In the genomic region with DNA sequence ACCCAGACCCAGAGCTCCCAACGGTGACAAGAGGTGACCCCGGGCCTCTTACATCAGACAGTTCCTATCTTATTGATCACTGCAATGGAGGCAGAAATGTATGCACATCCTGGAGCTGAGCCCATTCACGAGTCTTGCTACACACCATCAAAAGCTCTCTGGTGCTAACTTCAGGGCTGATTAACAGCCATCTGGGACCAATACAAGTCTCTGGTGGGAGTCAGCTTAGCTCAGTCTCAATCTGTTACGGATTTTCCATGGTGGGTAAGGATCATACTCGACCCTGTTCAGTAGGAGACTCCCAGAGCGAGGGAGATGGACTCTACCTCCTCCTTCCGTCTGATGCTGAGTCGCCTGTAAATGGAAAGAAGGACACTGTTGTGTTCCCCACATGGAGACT, we compare ENCODE assay signal across 15 mouse cellular contexts. TPM values are rescaled to one million over a fixed set of nuclear protein-coding genes. Genes with fewer than 3 reads are reported as not detected.
DNase-seq lines count a peak whose midpoint lies in the region; ATAC-seq and TF ChIP-seq lines count a peak whose summit lies in the region.
"Had no signal": no experiment of that assay in that cellular context is flagged by ENCODE, and none has a peak within 500 bp of the region (broad histone marks: within the 10 kb centered on the region; RNA-seq: fewer than 3 reads in every experiment).

No protein-coding gene starts in this region.

- H3K9me3 ChIP-seq in hindbrain, embryonic 12.5 days (replicated peaks): no peaks in the 10 kb centered on the region
- H3K9me3 ChIP-seq in hindbrain, embryonic 11.5 days (ENCODE audit: control insufficient read depth, low read length): no peaks in the 10 kb centered on the region
- H3K9me3 ChIP-seq in lung, embryonic 14.5 days (ENCODE audit: low read depth, low read length): no peaks in the 10 kb centered on the region
- H3K9me3 ChIP-seq in embryonic facial prominence, embryonic 15.5 days (replicated peaks): no peaks in the 10 kb centered on the region
- H3K9me3 ChIP-seq in stomach, embryonic 14.5 days (ENCODE audit: control insufficient read depth, low read depth, low read length): no peaks in the 10 kb centered on the region
- H3K9me3 ChIP-seq: midbrain, embryonic 12.5 days; neural tube, embryonic 12.5 days had no signal

- H3K27me3 ChIP-seq in hindbrain, embryonic 12.5 days: no peaks in the 10 kb centered on the region
- no peaks in the 10 kb centered on the region for H3K27me3 ChIP-seq in hindbrain, embryonic 11.5 days (ENCODE audit: control insufficient read depth, insufficient read depth, low read length)
- no peaks in the 10 kb centered on the region for H3K27me3 ChIP-seq in lung, embryonic 14.5 days (ENCODE audit: insufficient read depth, low read length)
- H3K27me3 ChIP-seq in embryonic facial prominence, embryonic 15.5 days: no peaks in the 10 kb centered on the region
- no peaks in the 10 kb centered on the region for H3K27me3 ChIP-seq in stomach, embryonic 14.5 days (ENCODE audit: control insufficient read depth, insufficient read depth, low read length)
- H3K27me3 ChIP-seq: midbrain, embryonic 12.5 days; neural tube, embryonic 12.5 days had no signal

- no peak overlapping the region for H3K4me2 ChIP-seq in hindbrain, embryonic 12.5 days (replicated peaks)
- H3K4me2 ChIP-seq in hindbrain, embryonic 11.5 days (replicated peaks; ENCODE audit: low read depth, low read length): no peak overlapping the region
- 0 out of 2 replicates have a peak overlapping the region, but pooled peaks have one; percentile 14 for H3K4me2 ChIP-seq in lung, embryonic 14.5 days
- H3K4me2 ChIP-seq in embryonic facial prominence, embryonic 15.5 days (replicated peaks): 0 out of 2 replicates have a peak overlapping the region, but pooled peaks have one; percentile 6
- H3K4me2 ChIP-seq in stomach, embryonic 14.5 days (replicated peaks; ENCODE audit: low read depth, low read length): 0 out of 2 replicates have a peak overlapping the region, but pooled peaks have one; percentile 5
- H3K4me2 ChIP-seq: midbrain, embryonic 12.5 days; neural tube, embryonic 12.5 days had no signal

- peaks cover 9% of the 10 kb centered on the region; the same call in 1 of the 2 replicates for H3K4me1 ChIP-seq in hindbrain, embryonic 12.5 days
- H3K4me1 ChIP-seq in hindbrain, embryonic 11.5 days (replicated peaks; ENCODE audit: control insufficient read depth, insufficient read depth, low read length): no peaks in the 10 kb centered on the region
- H3K4me1 ChIP-seq in lung, embryonic 14.5 days (ENCODE audit: insufficient read depth): 0 out of 2 replicates have a peak, but pooled peaks cover 6% of the 10 kb centered on the region
- H3K4me1 ChIP-seq in embryonic facial prominence, embryonic 15.5 days: peaks cover 22% of the 10 kb centered on the region
- H3K4me1 ChIP-seq in stomach, embryonic 14.5 days (ENCODE audit: control insufficient read depth, insufficient read depth, low read length): peaks cover 19% of the 10 kb centered on the region

- no peak for ATAC-seq in hindbrain, embryonic 12.5 days (ENCODE audit: low FRiP score)
- ATAC-seq in hindbrain, embryonic 11.5 days (ENCODE audit: low FRiP score): no peak
- ATAC-seq in lung, embryonic 14.5 days (ENCODE audit: insufficient read depth): 0 out of 2 replicates have a peak, but pooled peaks have one; percentile 1
- ATAC-seq in embryonic facial prominence, embryonic 15.5 days (ENCODE audit: insufficient number of reproducible peaks, low FRiP score, low TSS enrichment, low read depth): peak; percentile 64; the same call in 1 of the 2 replicates
- 0 out of 2 replicates have a peak, but pooled peaks have one; percentile 7 for ATAC-seq in stomach, embryonic 14.5 days (ENCODE audit: insufficient number of reproducible peaks, insufficient read depth, low FRiP score, low read depth)
- ATAC-seq: inflammation-experienced regulatory T-cells, adult 6 months had no signal

- TF ChIP-seq CTCF in lung, embryonic 14.5 days (IDR thresholded peaks at IDR 0.05; ENCODE audit: low read depth): no peak

- DNase-seq in hindbrain, embryonic 11.5 days (ENCODE audit: low spot score): no peak
- DNase-seq in lung, embryonic 14.5 days: no peak
- DNase-seq in lung, postnatal 36 days: no peak
- DNase-seq in adrenal gland, adult (ENCODE audit: inconsistent age in 2 of 2, low spot score in 1 of 2): no peak
- DNase-seq: adrenal gland, adult 8-10 months; cerebellum, postnatal 14 days; gastrocnemius, postnatal 25 days; thymus, postnatal 4 days had no signal

- H3K27ac ChIP-seq in hindbrain, embryonic 12.5 days: peak overlapping the region; percentile 48; the same call in 1 of the 2 replicates
- H3K27ac ChIP-seq in hindbrain, embryonic 11.5 days (ENCODE audit: low read depth, low read length): no peak overlapping the region
- peak overlapping the region; percentile 85 for H3K27ac ChIP-seq in lung, embryonic 14.5 days (ENCODE audit: low read depth)
- H3K27ac ChIP-seq in embryonic facial prominence, embryonic 15.5 days (replicated peaks): peak overlapping the region; percentile 81
- peak overlapping the region; percentile 85 for H3K27ac ChIP-seq in stomach, embryonic 14.5 days (ENCODE audit: low read length)
- H3K27ac ChIP-seq: liver, embryonic 14.5 days; midbrain, embryonic 12.5 days; neural tube, embryonic 12.5 days had no signal

- no peak overlapping the region for H3K4me3 ChIP-seq in hindbrain, embryonic 12.5 days
- H3K4me3 ChIP-seq in hindbrain, embryonic 11.5 days (ENCODE audit: low read depth, low read length): no peak overlapping the region
- H3K4me3 ChIP-seq in lung, embryonic 14.5 days (ENCODE audit: low read depth, low read length): no peak overlapping the region
- no peak overlapping the region for H3K4me3 ChIP-seq in embryonic facial prominence, embryonic 15.5 days (replicated peaks)
- no peak overlapping the region for H3K4me3 ChIP-seq in stomach, embryonic 14.5 days (ENCODE audit: low read depth, low read length)
- H3K4me3 ChIP-seq: midbrain, embryonic 12.5 days; neural tube, embryonic 12.5 days had no signal

- H3K9ac ChIP-seq in hindbrain, embryonic 12.5 days: no peak overlapping the region
- H3K9ac ChIP-seq in hindbrain, embryonic 11.5 days (ENCODE audit: low read depth, low read length): no peak overlapping the region
- H3K9ac ChIP-seq in lung, embryonic 14.5 days: no peak overlapping the region
- no peak overlapping the region for H3K9ac ChIP-seq in embryonic facial prominence, embryonic 15.5 days
- no peak overlapping the region for H3K9ac ChIP-seq in stomach, embryonic 14.5 days (replicated peaks; ENCODE audit: low read depth, low read length)
- H3K9ac ChIP-seq: liver, embryonic 14.5 days; midbrain, embryonic 12.5 days; neural tube, embryonic 12.5 days had no signal

- WGBS in hindbrain, embryonic 12.5 days: 69% methylated on average over 8 of the region's 8 CpGs
- WGBS in hindbrain, embryonic 11.5 days: 68% methylated on average over 8 of the region's 8 CpGs
- 56% methylated on average over 8 of the region's 8 CpGs for WGBS in lung, embryonic 14.5 days
- WGBS in embryonic facial prominence, embryonic 15.5 days: 26% methylated on average over 8 of the region's 8 CpGs
- 62% methylated on average over 8 of the region's 8 CpGs for WGBS in stomach, embryonic 14.5 days

- no peaks in the 10 kb centered on the region for H3K36me3 ChIP-seq in hindbrain, embryonic 12.5 days
- no peaks in the 10 kb centered on the region for H3K36me3 ChIP-seq in hindbrain, embryonic 11.5 days (ENCODE audit: control insufficient read depth, insufficient read depth, low read length)
- no peaks in the 10 kb centered on the region for H3K36me3 ChIP-seq in lung, embryonic 14.5 days (ENCODE audit: insufficient read depth)
- H3K36me3 ChIP-seq in embryonic facial prominence, embryonic 15.5 days: no peaks in the 10 kb centered on the region
- no peaks in the 10 kb centered on the region for H3K36me3 ChIP-seq in stomach, embryonic 14.5 days (ENCODE audit: control insufficient read depth, insufficient read depth, low read length)
- H3K36me3 ChIP-seq: midbrain, embryonic 12.5 days; neural tube, embryonic 12.5 days had no signal

RNA-seq across cellular contexts. Expression of a gene that starts 22.6 kb away (rescaled TPM):
- 42.8 and 43.1 TPM in 2 replicates for polyA plus RNA-seq in hindbrain, embryonic 12.5 days (2016; fragmentation: Nextera tagmentation; extraction: Ambion mirVana)
- polyA plus RNA-seq in hindbrain, embryonic 11.5 days (2014; fragmentation: Nextera tagmentation; extraction: Ambion mirVana): 33.8 and 39.4 TPM in 2 replicates
- 37.2 and 39.9 TPM in 2 replicates for polyA plus RNA-seq in lung, embryonic 14.5 days (2014; fragmentation: Nextera tagmentation; extraction: Ambion mirVana)
- polyA plus RNA-seq in embryonic facial prominence, embryonic 15.5 days (2015; fragmentation: Nextera tagmentation; extraction: Ambion mirVana): 35.3 and 37.3 TPM in 2 replicates
- polyA plus RNA-seq in stomach, embryonic 14.5 days (2014; fragmentation: Nextera tagmentation; extraction: Ambion mirVana): 37.5 and 38.6 TPM in 2 replicates

Comparison
In these comparisons a context has a peak if more than half of its experiments do, and no peak if none do; other contexts are left out.
1. ATAC-seq: peak in lung, embryonic 14.5 days (single experiment), embryonic facial prominence, embryonic 15.5 days (single experiment) and stomach, embryonic 14.5 days (single experiment); none in hindbrain, embryonic 12.5 days (single experiment) and hindbrain, embryonic 11.5 days (single experiment).
2. H3K4me2 ChIP-seq: peak in lung, embryonic 14.5 days (single experiment), embryonic facial prominence, embryonic 15.5 days (single experiment) and stomach, embryonic 14.5 days (single experiment); none in hindbrain, embryonic 12.5 days (single experiment) and hindbrain, embryonic 11.5 days (single experiment).